Mouse (Mus musculus) heart, embryonic 15.5 days (tissue): ENCODE measurements around the gene Smarca4. TPM values are rescaled to one million over a fixed set of nuclear protein-coding genes. Genes with fewer than 3 reads are reported as not detected.
"Not testable (repeated sequence)": the region's sequence is repeated elsewhere in the genome, so short reads cannot be mapped to it uniquely, and the experiment has no call there.

Experiments used
- ATAC-seq: fragments of 200-750 bp; cut with Nextera tagmentation; replicated peaks from 2 replicates; pipeline ENCODE4 v1.8.0; 2017; ENCODE audit warnings: low read depth, moderate TSS enrichment; ENCODE audit not compliant: insufficient number of reproducible peaks, insufficient read depth, low FRiP score
- H3K27ac ChIP-seq: fragments of 300-500 bp; sonication (generic); 2 replicates; pipeline ENCODE4 v1.5.1; 2015; ENCODE audit warnings: mild to moderate bottlenecking, inconsistent platforms
- H3K27me3 ChIP-seq: fragments of 300-500 bp; sonication (generic); 2 replicates; pipeline ENCODE4 v1.6.1; 2015; ENCODE audit warnings: inconsistent platforms
- H3K36me3 ChIP-seq: fragments of 300-500 bp; sonication (generic); 2 replicates; pipeline ENCODE4 v1.6.1; 2015; ENCODE audit warnings: mild to moderate bottlenecking, inconsistent platforms
- H3K4me1 ChIP-seq: fragments of 300-500 bp; sonication (generic); replicated peaks from 2 replicates; pipeline ENCODE4 v1.6.1; 2015; ENCODE audit warnings: inconsistent platforms
- H3K4me2 ChIP-seq: fragments of 300-500 bp; sonication (generic); 2 replicates; pipeline ENCODE4 v1.6.1; 2015; ENCODE audit warnings: inconsistent platforms, mild to moderate bottlenecking, moderate library complexity
- H3K4me3 ChIP-seq: fragments of 300-500 bp; sonication (generic); 2 replicates; pipeline ENCODE4 v1.5.1; 2015; ENCODE audit warnings: mild to moderate bottlenecking, inconsistent platforms
- H3K9ac ChIP-seq: fragments of 300-500 bp; sonication (generic); 2 replicates; pipeline ENCODE4 v1.6.1; 2015; ENCODE audit warnings: mild to moderate bottlenecking, inconsistent platforms
- H3K9me3 ChIP-seq: fragments of 300-500 bp; sonication (generic); replicated peaks from 2 replicates; pipeline ENCODE4 v1.6.1; 2016; ENCODE audit warnings: inconsistent platforms
- WGBS: fragments of 180-500 bp; shearing (Covaris S2); methylation state at CpG from one replicate; pipeline ENCODE4 v1.1.7; 2015; ENCODE audit warnings: mixed read lengths; 5-methylcytosine and 5-hydroxymethylcytosine counted together
- polyA plus RNA-seq: library from polyadenylated mRNA; unstranded; fragments of >200 nt; fragmentation: Nextera tagmentation; extraction: Ambion mirVana; gene quantifications from 2 replicates; pipeline ENCODE4 v1.2.1, GENCODE M21; 2015

Gene Smarca4
- polyA plus RNA-seq, 1 experiment from 2014 or later, result 39.6 TPM

DNA sequence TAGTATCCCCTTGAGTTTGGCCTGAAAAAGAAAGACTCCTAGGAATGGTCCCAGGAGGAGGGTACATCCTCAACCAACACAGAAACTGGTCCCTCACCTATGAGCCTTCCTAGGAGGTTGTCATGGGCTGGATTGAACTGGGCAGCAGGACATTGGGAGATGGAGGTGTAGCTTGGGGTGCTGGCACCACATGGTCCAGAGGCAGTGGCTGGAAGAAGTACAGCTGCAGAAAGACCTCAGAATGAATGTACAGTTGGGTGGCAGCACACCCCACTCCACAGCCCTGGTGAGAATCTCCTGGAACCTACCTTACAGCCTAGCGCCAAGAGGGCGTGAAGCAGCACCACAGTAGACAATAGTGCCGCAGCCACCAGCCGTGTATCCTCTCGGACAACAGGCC lies 26.4 kb upstream of the Smarca4 start:
- 92% methylated on average over 5 of the region's 5 CpGs for WGBS
- Histone ChIP-seq H3K9me3 (no peaks in the 10 kb centered on the region), H3K36me3 (peaks cover 59% of the 10 kb centered on the region)

GRCm38 (mm10) chr9:21591127-21591830 lies 24.7 kb upstream of the Smarca4 start:
- Histone ChIP-seq H3K36me3 (peaks cover 57% of the 10 kb centered on the region), H3K4me3 (no peak overlapping the region; the same call in 1 of the 2 replicates), H3K9ac (no peak overlapping the region; the same call in 1 of the 2 replicates), H3K27ac (no peak overlapping the region), H3K27me3 (no peaks in the 10 kb centered on the region), H3K4me1 (peaks cover 26% of the 10 kb centered on the region), H3K9me3 (no peaks in the 10 kb centered on the region), H3K4me2 (0 out of 2 replicates have a peak overlapping the region, but pooled peaks have one; percentile 96)
- 78% methylated on average over 6 of the region's 6 CpGs for WGBS
- ATAC-seq, result no peak

More for the DNA sequence above, 26.4 kb upstream of the Smarca4 start:
- no peak for ATAC-seq
- H3K4me1 ChIP-seq, result peaks cover 22% of the 10 kb centered on the region
- H3K4me3 ChIP-seq, result no peak overlapping the region
- H3K27me3 ChIP-seq, result no peaks in the 10 kb centered on the region
- no peak overlapping the region for H3K27ac ChIP-seq
- no peak overlapping the region for H3K4me2 ChIP-seq
- no peak overlapping the region for H3K9ac ChIP-seq

DNA sequence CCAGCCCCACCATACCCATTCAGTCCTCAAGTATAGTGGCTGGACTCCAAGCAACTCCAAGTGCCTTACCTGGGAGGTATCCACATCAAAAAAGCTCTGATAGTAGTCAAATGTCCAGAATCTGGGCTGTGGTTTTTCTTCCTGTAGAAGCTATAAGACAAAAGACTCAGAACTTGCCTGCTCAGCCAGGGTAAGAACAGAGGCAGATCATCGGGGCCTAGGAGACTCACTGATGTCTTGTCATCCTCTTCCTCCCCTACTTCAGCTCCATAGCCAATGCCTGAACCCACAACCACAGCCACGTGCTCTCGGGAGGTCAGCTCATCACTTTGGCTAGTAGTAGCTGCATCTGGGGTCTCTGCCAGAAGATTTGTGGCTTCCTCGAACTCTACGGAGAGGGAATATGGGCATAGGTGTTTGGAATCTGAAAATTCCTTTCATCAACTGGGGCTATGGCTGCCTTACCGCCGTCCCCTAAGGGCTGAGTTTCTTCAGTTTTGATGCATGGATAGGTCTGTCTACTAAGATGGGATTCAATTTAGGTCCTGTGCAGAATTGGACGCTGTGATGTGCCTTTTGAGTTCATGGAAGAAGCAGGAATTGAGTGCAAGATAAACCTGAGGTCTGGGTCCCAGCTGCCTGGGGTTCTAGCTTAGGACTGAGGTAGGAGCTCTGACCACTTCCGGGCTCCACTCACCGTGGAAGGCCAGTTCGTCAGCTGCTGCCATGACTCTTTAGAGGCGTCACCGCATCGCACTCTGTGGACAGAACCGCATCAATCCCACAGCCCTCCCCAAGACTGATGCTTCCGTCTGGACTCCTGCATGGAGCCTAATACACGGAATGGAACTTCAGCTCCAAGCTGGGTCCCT lies 23.9 kb upstream of the Smarca4 start:
- peak overlapping the region; percentile 95 for H3K9ac ChIP-seq
- H3K27me3 ChIP-seq, result no peaks in the 10 kb centered on the region
- no peak; the same call in 1 of the 2 replicates for ATAC-seq
- peak overlapping the region; percentile 53 for H3K27ac ChIP-seq
- peaks cover 26% of the 10 kb centered on the region for H3K4me1 ChIP-seq
- H3K9me3 ChIP-seq, result no peaks in the 10 kb centered on the region
- H3K36me3 ChIP-seq, result peaks cover 54% of the 10 kb centered on the region
- H3K4me3 ChIP-seq, result peak overlapping the region; percentile 96
- 18% methylated on average over 17 of the region's 17 CpGs for WGBS
- H3K4me2 ChIP-seq, result peak overlapping the region; percentile 96

DNA sequence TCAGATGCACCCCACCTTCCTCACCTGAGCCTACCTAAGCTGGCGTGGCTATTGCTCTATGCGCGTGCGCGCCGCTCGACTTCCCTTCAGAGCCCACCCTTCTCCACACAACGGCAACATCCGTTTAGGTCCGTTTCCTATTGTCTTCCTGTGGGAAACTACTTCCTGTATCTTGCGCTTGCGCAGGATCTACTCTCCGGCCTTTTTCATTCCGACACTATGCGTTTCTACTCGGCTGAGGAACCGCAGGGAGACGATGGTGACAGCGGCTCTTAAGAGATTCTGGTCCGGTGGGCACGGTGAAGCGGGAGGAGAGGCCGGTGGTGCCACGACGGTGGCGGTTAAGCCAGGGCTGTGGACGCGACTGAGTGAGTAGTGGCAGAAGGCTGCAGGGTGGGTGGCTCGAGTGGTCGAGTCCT lies 23.3 kb upstream of the Smarca4 start, which contains the start of the genes Timm29 and Yipf2:
Gene Timm29, plus strand, starts transcription at position 20 of the 419 bp plus-strand sequence.
Gene Yipf2, minus strand, starts transcription at position 126 of the 419 bp plus-strand sequence.
- Histone ChIP-seq H3K9me3 (no peaks in the 10 kb centered on the region), H3K36me3 (peaks cover 47% of the 10 kb centered on the region), H3K27ac (peak within 1 kb of the TSS; percentile 85), H3K9ac (peak within 1 kb of the TSS; percentile 95), H3K4me1 (peaks cover 26% of the 10 kb centered on the region), H3K4me2 (peak within 1 kb of the TSS; percentile 96), H3K27me3 (no peaks in the 10 kb centered on the region), H3K4me3 (peak within 1 kb of the TSS; percentile 96)
- WGBS, result under 1% methylated on average over 30 of the region's 30 CpGs
- peak; percentile 85 for ATAC-seq

GRCm38 (mm10) chr9:21593122-21593721 lies 22.7 kb upstream of the Smarca4 start:
- Histone ChIP-seq H3K36me3 (peaks cover 42% of the 10 kb centered on the region), H3K9me3 (no peaks in the 10 kb centered on the region)

DNA sequence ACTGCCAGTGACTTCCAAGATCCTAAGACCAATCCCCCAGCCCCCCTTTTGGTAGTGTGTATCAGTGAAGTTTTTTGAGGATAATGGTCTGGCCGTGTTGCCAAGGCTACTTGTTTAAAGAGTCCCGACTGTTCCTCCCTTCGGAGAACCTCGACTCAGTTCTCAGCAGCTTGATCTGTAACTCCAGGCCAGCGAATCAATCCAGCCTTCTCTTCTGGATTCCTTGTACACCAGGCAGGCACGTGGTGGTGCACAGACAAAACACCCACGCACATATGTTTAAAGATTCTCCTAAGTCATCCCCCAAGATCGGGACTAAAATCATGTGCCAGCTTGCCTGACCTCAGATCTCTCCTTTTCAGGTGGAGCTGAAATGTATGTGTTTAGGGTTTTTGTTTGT lies 21.6 kb upstream of the Smarca4 start:
- H3K9me3 ChIP-seq, H3K9ac ChIP-seq, H3K27me3 ChIP-seq, ATAC-seq, H3K27ac ChIP-seq: not testable (repeated sequence)
- WGBS, result 86% methylated on average over 8 of the region's 8 CpGs
- peaks cover 26% of the 10 kb centered on the region for H3K4me1 ChIP-seq
- peak overlapping the region; percentile 96 for H3K4me3 ChIP-seq
- H3K4me2 ChIP-seq, result peak overlapping the region; percentile 96
- H3K36me3 ChIP-seq, result peaks cover 31% of the 10 kb centered on the region

More at GRCm38 (mm10) chr9:21593122-21593721, 22.7 kb upstream of the Smarca4 start:
- Histone ChIP-seq H3K4me3 (peak overlapping the region; percentile 96), H3K27me3 (no peaks in the 10 kb centered on the region), H3K27ac (peak overlapping the region; percentile 85), H3K4me2 (peak overlapping the region; percentile 96), H3K9ac (peak overlapping the region; percentile 95), H3K4me1 (peaks cover 26% of the 10 kb centered on the region)
- 2% methylated on average over 51 of the region's 69 CpGs for WGBS
- ATAC-seq, result peak; percentile 50

- Histone ChIP-seq H3K4me1 (peaks cover 26% of the 10 kb centered on the region), H3K9ac (no peak overlapping the region), H3K9me3 (no peaks in the 10 kb centered on the region), H3K27ac (no peak overlapping the region), H3K4me2 (no peak overlapping the region), H3K4me3 (no peak overlapping the region), H3K27me3 (no peaks in the 10 kb centered on the region), H3K36me3 (peaks cover 26% of the 10 kb centered on the region)
- no peak for ATAC-seq
- 86% methylated on average over 2 of the region's 2 CpGs for WGBS
These were observed 21.1 kb upstream of the Smarca4 start for GRCm38 (mm10) chr9:21594838-21595237.

- Histone ChIP-seq H3K9ac (no peak overlapping the region), H3K4me3 (no peak overlapping the region), H3K36me3 (peaks cover 17% of the 10 kb centered on the region), H3K27me3 (no peaks in the 10 kb centered on the region), H3K4me1 (peaks cover 17% of the 10 kb centered on the region), H3K27ac (no peak overlapping the region), H3K9me3 (no peaks in the 10 kb centered on the region), H3K4me2 (no peak overlapping the region)
- no peak for ATAC-seq
- WGBS, result 28% methylated on average over 2 of the region's 2 CpGs
These were observed 17.8 kb upstream of the Smarca4 start for GRCm38 (mm10) chr9:21598198-21598597.

DNA sequence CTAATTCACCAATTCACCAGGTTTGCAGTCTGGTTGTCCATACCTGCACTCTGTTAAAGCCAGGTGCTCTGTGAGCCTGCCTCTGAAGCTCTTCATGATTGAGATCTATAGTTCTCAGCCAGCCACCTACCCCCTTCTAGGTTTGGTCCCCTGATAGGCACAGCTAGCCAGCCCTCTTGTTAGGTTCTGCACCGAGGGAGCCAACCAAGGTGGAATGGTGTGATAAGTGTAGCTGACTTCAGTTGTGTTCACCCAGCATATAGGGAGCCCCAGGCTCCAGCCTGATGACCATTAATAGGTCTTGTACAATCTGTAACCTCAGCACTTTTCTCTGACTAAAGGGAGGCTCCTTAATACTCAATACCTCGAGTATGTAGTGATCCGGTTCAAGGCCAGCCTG lies 15.8 kb upstream of the Smarca4 start:
- H3K27ac ChIP-seq, result no peak overlapping the region
- H3K36me3 ChIP-seq, result peaks cover 11% of the 10 kb centered on the region
- ATAC-seq, result no peak
- H3K9me3 ChIP-seq, result no peaks in the 10 kb centered on the region
- H3K4me1 ChIP-seq, result no peaks in the 10 kb centered on the region
- H3K4me3 ChIP-seq, result no peak overlapping the region
- no peak overlapping the region for H3K4me2 ChIP-seq
- 70% methylated on average over 3 of the region's 3 CpGs for WGBS
- H3K27me3 ChIP-seq, result no peaks in the 10 kb centered on the region
- H3K9ac ChIP-seq, result no peak overlapping the region

DNA sequence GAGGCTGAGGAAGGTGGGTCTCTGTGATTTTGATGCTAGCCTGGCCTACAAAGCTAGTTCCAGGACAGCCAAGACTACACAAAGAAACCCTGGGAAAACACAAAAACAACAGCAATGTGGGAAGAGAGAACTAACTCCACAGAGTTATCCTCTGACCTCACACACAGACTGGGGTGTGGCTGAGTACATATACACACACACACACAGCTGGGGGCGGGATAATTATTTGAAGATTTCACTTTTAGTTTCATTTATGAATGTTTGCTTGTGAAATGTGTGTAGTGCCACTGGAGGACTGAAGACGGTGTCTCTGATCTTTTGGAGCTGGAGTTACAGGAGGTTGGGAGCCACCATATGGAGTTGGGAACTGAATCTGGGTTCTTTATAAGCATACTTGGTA lies 14.9 kb upstream of the Smarca4 start:
- no peak overlapping the region for H3K27ac ChIP-seq
- peaks cover 7% of the 10 kb centered on the region for H3K36me3 ChIP-seq
- 90% methylated on average over 2 of the region's 2 CpGs for WGBS
- H3K27me3 ChIP-seq, result no peaks in the 10 kb centered on the region
- no peak for ATAC-seq
- H3K4me2 ChIP-seq, result no peak overlapping the region
- H3K9me3 ChIP-seq, result no peaks in the 10 kb centered on the region
- no peak overlapping the region for H3K9ac ChIP-seq
- no peak overlapping the region for H3K4me3 ChIP-seq
- H3K4me1 ChIP-seq, result no peaks in the 10 kb centered on the region
